Mouse (Mus musculus) right cerebral cortex, adult 18-20 months (tissue): ENCODE results near the gene Ptpra.
A peak's percentile ranks its signal among the peaks of the same experiment; 100 is the strongest.

Experiments used
- DNase-seq: peaks from one replicate; pipeline ENCODE4 v3.0.0; 2022; ENCODE audit warnings: mixed read lengths

Ptpra gene

GRCm38 (mm10) chr2:130449794-130450433 lies at the start of gene Ptpra:
TSS of gene Ptpra (plus strand) at chr2:130450278.
- peak; percentile 93 for DNase-seq

DNA sequence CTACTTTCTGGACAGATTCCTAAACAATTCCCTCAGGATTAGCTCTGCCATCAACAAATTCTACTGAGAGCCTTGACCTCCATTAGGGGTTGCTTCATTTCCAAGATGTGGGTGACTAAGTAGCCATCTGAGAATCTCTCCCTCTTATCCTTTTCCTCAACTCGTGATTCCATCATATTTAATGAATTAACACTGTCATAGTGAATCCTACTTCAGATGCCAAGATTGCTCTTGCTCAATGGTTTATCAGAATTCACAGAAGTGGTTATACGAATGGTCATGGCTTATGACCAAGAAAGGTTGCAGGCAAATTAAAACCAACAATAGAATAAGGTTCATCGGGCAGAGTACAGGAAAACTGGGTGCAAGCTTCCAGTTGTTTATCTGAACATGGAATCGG lies 48.2 kb upstream of the Ptpra start:
- no peak for DNase-seq

- DNase-seq, result no peak
These were observed 45.1 kb upstream of the Ptpra start, which contains the start of the genes Gm28372 and 1700020A23Rik for GRCm38 (mm10) chr2:130404939-130405338. TSS of gene Gm28372 (plus strand) at chr2:130405239. TSS of gene 1700020A23Rik (plus strand) at chr2:130405259.

DNA sequence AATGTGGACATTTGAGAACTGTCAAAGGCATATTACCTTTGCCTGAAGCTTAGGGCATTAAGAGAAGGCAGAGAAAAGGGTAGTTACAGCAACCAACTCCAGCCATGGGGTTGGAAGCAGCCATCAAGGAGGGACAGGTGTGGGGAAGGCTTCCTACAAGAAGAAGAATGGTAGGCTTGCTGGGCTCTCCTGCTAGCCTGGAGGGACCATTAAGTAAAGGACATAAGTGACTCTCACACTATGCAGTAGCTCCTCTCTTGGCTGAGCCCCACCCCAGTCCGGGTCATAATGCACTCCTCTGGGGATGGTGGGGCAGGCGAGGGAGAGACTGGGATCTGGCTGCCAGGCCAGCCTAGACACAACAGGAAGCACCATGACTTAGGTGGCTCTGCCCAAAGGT lies 43.9 kb upstream of the Ptpra start, which contains the start of gene Tmem239:
TSS of gene Tmem239 (plus strand) at position 301 of the 400 bp plus-strand sequence.
- no peak for DNase-seq

DNA sequence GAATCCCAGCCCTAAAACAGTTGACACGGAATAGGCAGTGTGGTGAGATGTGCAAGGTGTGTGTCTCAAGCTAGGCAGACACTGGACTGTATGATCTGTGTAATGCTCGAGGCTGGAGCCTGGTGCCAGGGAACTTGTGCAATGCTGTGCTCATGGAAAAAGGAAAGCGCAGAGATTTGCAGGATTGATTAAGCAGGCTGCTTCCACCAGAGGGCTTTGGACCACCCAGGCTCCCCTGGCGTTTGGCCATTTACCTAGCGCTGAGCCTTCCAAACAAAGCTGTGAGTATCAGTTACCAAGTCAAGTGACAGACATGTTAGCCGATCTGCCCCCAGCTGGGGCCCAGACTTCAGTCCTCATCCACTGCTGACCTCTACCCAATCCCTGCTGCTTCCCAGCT lies 41.9 kb upstream of the Ptpra start:
- DNase-seq, result no peak

DNA sequence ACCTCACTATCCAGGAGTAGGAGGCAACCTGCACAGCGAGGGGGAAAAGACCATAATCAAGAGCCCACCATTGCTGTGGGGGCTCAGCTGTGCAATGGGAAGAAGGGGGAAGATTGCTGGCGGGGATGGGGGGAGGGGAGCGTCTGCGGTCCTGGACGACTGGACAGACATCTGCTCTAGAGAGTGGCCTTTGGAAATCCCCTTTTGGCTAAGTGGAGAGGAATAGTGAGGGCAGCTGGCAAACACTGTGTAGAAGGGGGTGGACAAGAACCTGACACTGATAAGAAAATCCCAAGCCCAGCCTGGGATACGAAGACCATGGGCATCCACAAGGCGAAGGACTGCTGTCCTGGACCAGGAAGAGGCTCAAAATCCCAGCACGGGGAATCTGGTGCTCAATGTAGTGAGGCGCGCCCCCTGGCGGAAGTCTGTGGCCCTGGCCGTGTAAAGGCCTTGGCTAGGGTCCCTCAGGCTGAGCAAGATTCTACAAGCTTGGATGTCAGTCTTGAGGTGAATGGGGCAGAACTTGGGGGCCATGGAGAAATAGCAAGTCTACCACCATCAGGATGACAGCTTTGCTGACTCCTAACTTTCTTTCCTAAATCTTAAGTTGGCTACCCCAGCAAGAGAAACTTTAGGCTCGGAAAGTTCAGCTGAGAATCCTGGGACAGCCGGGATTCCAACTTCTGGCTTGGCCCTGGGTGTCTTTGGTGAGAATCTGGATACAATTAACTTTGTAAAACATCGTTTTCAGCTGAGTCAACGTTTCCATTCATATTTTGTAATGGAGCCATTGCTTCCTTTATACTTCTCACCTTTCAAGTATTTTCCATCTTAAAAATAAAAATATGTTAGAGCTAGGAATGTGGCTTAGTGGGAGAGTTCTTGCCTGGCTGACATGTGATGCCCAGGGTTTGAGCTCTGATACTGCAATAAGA lies 38.3 kb upstream of the Ptpra start:
- peak; percentile 70 for DNase-seq

- DNase-seq, result no peak
These were observed 37.3 kb upstream of the Ptpra start for GRCm38 (mm10) chr2:130412775-130413174.

GRCm38 (mm10) chr2:130414094-130414856 lies 35.8 kb upstream of the Ptpra start:
- DNase-seq, result no peak

DNA sequence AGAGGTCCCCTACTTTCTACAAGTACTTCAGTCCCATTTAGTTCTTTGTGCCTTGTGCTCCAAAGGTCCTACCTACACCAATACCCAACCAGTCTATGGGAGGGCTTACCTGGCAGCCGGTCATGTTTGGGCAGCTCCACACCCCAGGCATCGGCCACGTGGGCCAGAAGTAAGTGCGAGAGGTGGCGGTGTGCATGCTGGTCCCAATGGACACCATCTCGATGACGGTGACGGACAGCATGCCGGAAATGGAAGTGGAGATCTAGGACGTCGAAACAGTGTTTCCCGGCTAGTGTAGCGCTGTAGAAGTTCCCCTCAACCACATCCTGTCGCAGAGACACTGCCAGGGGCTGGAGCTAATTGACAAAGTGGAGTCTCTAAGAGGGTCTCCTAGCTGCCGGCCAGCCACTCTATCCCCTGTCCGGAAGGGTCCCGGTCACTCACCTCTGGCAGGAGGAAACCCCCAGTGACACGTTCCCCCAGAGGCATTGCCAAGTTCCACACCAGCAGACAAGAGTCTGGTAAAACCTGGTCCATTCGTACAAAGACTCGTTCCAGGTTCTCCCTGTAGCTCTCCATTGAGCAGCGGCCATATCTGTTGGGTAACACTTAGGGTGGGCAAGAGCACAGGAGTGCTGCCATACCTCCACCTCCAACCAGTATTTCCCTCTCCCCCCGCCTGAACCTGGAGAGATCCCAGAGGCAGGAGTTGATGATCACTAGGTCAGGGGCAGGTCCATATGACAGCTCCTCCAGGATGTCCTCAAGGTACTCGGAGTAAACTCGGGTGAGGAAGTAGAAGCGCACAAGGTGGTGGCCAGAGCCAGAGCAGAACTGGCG lies 28.1 kb upstream of the Ptpra start:
- DNase-seq, result no peak

GRCm38 (mm10) chr2:130423397-130424125 lies 26.5 kb upstream of the Ptpra start:
- peak; percentile 79 for DNase-seq

GRCm38 (mm10) chr2:130424126-130424853 lies 25.8 kb upstream of the Ptpra start, which contains the start of the genes Vps16 and Pced1a:
TSS of gene Vps16 (plus strand) at chr2:130424339.
TSS of gene Pced1a (minus strand) at chr2:130424701.
- peak; percentile 94 for DNase-seq

DNA sequence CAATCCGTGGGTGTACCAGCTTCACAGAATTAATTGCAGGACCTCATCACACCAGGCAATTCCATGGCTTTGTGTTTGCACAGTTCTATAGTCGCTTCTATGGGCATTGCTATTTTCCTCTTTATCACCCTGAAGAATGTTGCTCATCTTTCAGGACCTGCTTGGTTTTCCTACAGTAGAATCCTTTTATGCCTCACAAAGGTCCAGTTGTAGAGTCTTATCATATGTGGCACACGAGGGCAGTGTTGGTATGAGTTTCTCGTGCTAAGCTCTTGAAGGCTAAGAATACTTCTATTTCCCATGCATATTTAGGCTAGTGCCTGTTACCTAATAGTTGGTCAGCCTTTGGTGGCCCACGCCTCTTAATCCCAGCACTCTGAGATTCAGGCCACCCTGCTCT lies 25.0 kb upstream of the Ptpra start:
- no peak for DNase-seq

- no peak for DNase-seq
These were observed 20.2 kb upstream of the Ptpra start for GRCm38 (mm10) chr2:130429851-130430250.

DNA sequence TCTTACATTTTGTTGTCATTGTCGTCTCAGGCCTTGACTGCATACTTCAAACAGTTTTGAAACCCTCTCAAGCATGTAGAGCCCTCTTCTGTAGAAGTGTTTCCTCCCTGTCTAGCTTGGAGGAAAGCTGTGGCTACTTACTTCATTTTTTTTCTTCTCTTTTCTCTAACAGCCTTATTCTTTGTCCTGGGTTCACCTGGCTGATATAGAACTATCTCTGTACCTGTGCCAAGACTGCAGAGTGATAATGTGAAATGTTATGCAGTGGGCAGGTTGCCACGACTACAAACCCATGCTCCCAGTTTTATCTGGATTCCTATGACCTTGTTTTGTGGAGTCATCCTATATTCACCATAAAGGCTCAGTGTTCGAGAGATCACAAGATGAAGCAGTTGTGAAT lies 19.6 kb upstream of the Ptpra start:
- no peak for DNase-seq

DNA sequence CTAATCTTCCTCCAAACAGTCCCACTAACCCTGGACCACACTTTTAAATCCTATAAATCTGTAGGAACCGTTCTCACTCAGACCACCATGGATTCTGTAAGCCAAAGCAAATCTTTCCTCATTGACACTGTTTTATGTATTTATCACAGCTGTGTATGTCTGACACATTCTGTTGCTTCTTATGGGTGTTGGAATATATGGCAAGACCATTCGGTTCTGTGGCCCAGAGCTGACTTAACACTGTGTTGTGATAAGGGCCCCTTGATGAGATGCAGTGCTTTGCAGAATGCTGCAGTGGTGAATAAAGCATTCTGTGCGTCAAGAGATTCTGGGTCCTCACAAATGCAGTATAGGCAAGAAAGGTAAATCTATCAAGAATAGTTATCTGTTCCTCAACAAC lies 17.9 kb upstream of the Ptpra start:
- no peak for DNase-seq

DNA sequence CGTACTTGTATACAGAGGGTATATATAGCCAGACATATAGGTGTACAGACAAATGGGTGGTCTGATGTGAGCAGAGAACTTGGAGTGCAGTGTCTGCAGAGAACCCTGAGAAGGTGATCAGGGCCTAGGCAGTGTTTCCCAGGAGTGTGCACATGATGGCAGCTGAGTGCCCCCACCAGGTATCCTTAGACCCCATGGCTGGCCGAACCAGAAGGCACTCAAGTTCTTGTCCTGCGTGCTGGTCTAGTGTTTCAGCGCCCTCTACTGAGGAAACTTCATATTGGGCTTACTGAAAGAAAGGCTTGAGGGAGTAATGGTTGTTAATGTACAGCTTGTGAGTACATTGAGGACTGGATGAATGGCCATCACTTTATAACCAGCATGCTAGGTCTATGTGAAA lies 16.9 kb upstream of the Ptpra start:
- DNase-seq, result peak; percentile 41

GRCm38 (mm10) chr2:130436769-130437168 lies 13.3 kb upstream of the Ptpra start:
- no peak for DNase-seq

GRCm38 (mm10) chr2:130438861-130439260 lies 11.2 kb upstream of the Ptpra start:
- DNase-seq, result no peak

DNA sequence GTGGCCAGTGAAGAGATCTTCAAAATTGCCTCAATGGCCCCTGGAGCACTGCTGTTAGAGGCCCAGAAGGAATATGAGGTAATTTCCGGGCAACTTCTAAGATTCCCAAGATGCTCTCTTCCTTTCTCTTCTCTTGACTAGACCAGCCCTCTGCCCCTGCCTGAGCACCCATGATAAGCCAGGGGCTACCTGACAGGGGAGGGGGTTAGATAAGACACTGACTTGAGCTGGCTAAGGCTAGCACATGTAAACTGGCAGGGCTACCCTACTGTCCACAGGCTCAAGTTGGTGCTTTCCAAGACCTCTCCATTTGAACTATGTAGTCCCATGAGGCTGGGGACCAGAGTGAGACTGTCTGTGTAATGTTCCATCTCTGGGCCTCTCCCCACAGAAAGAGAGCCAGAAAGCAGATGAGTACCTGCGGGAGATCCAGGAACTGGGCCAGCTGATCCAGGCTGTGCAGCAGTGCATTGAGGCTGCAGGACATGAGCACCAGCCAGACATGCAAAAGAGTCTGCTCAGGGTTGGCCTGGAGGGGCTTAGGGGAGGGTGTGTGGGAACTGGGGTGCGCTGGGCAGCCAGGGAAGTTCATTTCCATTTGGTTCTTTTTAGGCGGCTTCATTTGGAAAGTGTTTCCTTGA lies 10.1 kb upstream of the Ptpra start:
- no peak for DNase-seq

- no peak for DNase-seq
These were observed 7.9 kb upstream of the Ptpra start for GRCm38 (mm10) chr2:130442162-130442561.
